In genomic region chr9:43745051-43745792, GRCm38 (mm10) we compare ENCODE assay signal across 8 mouse cellular contexts. TPM values are rescaled to one million over a fixed set of nuclear protein-coding genes. Genes with fewer than 3 reads are reported as not detected.
A peak's percentile ranks its signal among the peaks of the same experiment; 100 is the strongest.
DNase-seq lines count a peak whose midpoint lies in the region; ATAC-seq and TF ChIP-seq lines count a peak whose summit lies in the region.

No protein-coding gene starts in this region.

- H3K36me3 ChIP-seq in limb, embryonic 14.5 days (ENCODE audit: control insufficient read depth, insufficient read depth, low read length) = no peaks in the 10 kb centered on the region
- no peaks in the 10 kb centered on the region for H3K36me3 ChIP-seq in midbrain, embryonic 16.5 days (ENCODE audit: control insufficient read depth, insufficient read depth, low read length)

- 0 out of 2 replicates have a peak, but pooled peaks cover 7% of the 10 kb centered on the region for H3K27me3 ChIP-seq in limb, embryonic 14.5 days (ENCODE audit: control insufficient read depth, insufficient read depth, low read length)
- H3K27me3 ChIP-seq in midbrain, embryonic 16.5 days (ENCODE audit: control insufficient read depth, insufficient read depth, low read depth, low read length) = 0 out of 2 replicates have a peak, but pooled peaks cover 4% of the 10 kb centered on the region

- peak; percentile 49 for DNase-seq in CD4-positive, CD25-positive, alpha-beta regulatory T cell, adult 2 months (ENCODE audit: low read depth, low spot score)
- DNase-seq in CD4-positive helper T cell, adult 2 months (ENCODE audit: low read depth, low spot score) = peak; percentile 47
- peak; percentile 81 for DNase-seq in embryo, embryonic 10 days (ENCODE audit: low spot score)
- DNase-seq in heart, postnatal 4 days = peak; percentile 37
- peak; percentile 29 for DNase-seq in limb, embryonic 14.5 days (ENCODE audit: low spot score)
- DNase-seq in yolk sac, embryonic 10.5 days (ENCODE audit: low spot score) = peak; percentile 54

- H3K4me3 ChIP-seq in limb, embryonic 14.5 days (replicated peaks; ENCODE audit: low read length) = peak overlapping the region; percentile 93
- H3K4me3 ChIP-seq in midbrain, embryonic 16.5 days (ENCODE audit: low read depth, low read length) = peak overlapping the region; percentile 89

- no peak for ATAC-seq in CD4-positive, CD25-positive, alpha-beta regulatory T cell, adult 4 months
- no peak for ATAC-seq in limb, embryonic 14.5 days (ENCODE audit: low FRiP score, low read depth)
- no peak for ATAC-seq in midbrain, embryonic 16.5 days

- H3K4me1 ChIP-seq in limb, embryonic 14.5 days (ENCODE audit: control insufficient read depth, insufficient read depth, low read length) = peaks cover 17% of the 10 kb centered on the region
- peaks cover 39% of the 10 kb centered on the region for H3K4me1 ChIP-seq in midbrain, embryonic 16.5 days (ENCODE audit: control insufficient read depth, insufficient read depth, low read length)

- WGBS in limb, embryonic 14.5 days = 1% methylated on average over 40 of the region's 43 CpGs
- under 1% methylated on average over 43 of the region's 43 CpGs for WGBS in midbrain, embryonic 16.5 days

- H3K9ac ChIP-seq in limb, embryonic 14.5 days (ENCODE audit: low read depth, low read length, severe bottlenecking) = peak overlapping the region; percentile 88
- H3K9ac ChIP-seq in midbrain, embryonic 16.5 days (ENCODE audit: low read depth, low read length) = peak overlapping the region; percentile 96

- no peak overlapping the region for H3K27ac ChIP-seq in limb, embryonic 14.5 days (replicated peaks; ENCODE audit: low read depth, low read length)
- peak overlapping the region; percentile 94 for H3K27ac ChIP-seq in midbrain, embryonic 16.5 days (ENCODE audit: low read length)

- no peaks in the 10 kb centered on the region for H3K9me3 ChIP-seq in limb, embryonic 14.5 days (ENCODE audit: control insufficient read depth, low read length)
- H3K9me3 ChIP-seq in midbrain, embryonic 16.5 days (replicated peaks; ENCODE audit: control insufficient read depth, low read length, poor library complexity, severe bottlenecking) = no peaks in the 10 kb centered on the region

- peak overlapping the region; percentile 94 for H3K4me2 ChIP-seq in limb, embryonic 14.5 days (replicated peaks; ENCODE audit: low read depth, low read length, severe bottlenecking)
- H3K4me2 ChIP-seq in midbrain, embryonic 16.5 days (ENCODE audit: low read length) = peak overlapping the region; percentile 89

- TF ChIP-seq POLR2A in limb, embryonic 14.5 days (IDR thresholded peaks at IDR 0.05; ENCODE audit: borderline replicate concordance, extremely low read depth, insufficient read depth, insufficient read length) = no peak

RNA-seq across cellular contexts. Expression of gene Nectin1, which starts 1.4 kb away (rescaled TPM):
- polyA plus RNA-seq in CD4-positive, CD25-positive, alpha-beta regulatory T cell, adult 4 months (2017; shearing (Covaris generic)) = under 1 TPM; 0.34 to 0.48 TPM
- 1 to 10 TPM; 8.3 to 8.9 TPM for total RNA-seq in heart, postnatal 4 days (2021)
- polyA plus RNA-seq in limb, embryonic 14.5 days (2012; rRNA removed) = 15.2 and 17.9 TPM in 2 replicates
- 13.4 and 15.4 TPM in 2 replicates for polyA plus RNA-seq in limb, embryonic 14.5 days (2014; fragmentation: Nextera tagmentation; extraction: Ambion mirVana)
- polyA plus RNA-seq in midbrain, embryonic 16.5 days (2015; fragmentation: Nextera tagmentation; extraction: Ambion mirVana) = 13.2 and 13.4 TPM in 2 replicates

Comparison
In these comparisons a context has a peak if more than half of its experiments do, and no peak if none do; other contexts are left out.
1. DNase-seq: peak in every context shown above with its lines; median percentile 81 in embryo, embryonic 10 days; 54 in yolk sac, embryonic 10.5 days; 49 in CD4-positive, CD25-positive, alpha-beta regulatory T cell, adult 2 months; 47 in CD4-positive helper T cell, adult 2 months; 37 in heart, postnatal 4 days; 29 in limb, embryonic 14.5 days.